Mouse (Mus musculus) megakaryocyte, embryonic 14.5 days (primary cell): ENCODE results near the gene Ppt2.

ENCODE experiments used
- FLI1 ChIP-seq: IDR thresholded peaks from 2 replicates; pipeline ENCODE4 v1.6.1; 2012; ENCODE audit warnings: low read length, inconsistent platforms, mixed read lengths
- GATA1 ChIP-seq: IDR thresholded peaks from 3 replicates; pipeline ENCODE4 v1.6.1; 2012; ENCODE audit warnings: mixed read lengths, low read length, inconsistent platforms, borderline replicate concordance

DNA sequence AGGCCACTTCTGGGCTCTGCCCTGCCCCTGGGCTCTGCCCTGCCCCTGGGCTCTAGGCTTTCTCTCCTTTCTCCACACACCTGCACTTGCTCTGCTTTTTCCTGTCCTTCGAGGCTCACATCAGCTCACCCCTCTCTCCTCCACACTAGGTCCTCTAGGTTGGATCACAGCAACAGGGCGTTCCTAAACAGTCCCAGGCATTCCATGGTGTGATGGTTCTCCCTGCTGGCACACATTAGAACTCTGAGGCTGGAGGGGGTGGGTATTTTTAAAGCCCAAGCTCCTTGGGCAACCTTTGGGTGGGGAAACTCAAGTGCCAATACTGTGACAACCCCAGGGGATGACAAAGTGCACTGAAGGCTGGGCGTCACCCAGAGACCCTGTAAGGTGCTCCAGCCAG is 9.1 kb upstream of the Ppt2 start:
- TF ChIP-seq GATA1: no peak
- no peak for TF ChIP-seq FLI1
